Mouse (Mus musculus): ENCODE data around the gene Ercc8.

The Ercc8 gene

DNA sequence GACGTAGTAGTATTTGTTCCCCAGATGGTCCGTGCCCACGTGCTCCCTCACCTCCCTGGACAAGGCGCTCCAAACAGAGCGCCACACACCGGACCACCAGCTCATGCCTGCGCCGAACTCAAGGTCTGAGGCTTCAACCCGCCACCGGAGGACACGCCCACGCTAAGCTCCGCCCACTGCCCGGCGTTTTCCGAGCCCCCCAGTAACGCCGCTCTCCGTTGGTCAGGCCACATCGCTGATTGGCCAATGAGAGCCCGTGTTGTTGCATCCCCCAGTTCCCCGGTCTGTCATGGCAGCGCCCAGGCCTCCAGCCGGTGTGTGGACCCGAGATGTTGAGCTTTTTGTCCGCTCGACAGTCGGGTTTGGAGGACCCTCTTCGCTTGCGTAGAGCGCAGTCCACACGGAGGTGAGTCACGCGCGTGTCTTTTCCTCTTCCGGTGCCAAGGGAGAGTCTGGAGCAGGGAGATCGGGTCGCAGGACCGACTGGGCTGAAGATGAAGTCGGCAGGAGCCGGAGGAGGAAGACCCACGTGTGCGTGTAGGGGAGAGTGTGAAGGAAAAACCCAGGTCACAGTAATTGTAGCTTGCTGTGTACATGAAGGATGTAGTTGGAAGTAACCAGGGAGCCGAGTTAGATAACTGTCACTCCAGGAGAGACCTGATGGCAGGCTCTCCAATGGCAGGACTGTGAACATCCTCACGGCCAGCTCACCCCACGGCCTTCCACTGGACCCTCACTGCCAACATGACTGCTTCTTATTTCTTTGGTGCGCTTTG lies at the start of gene Ercc8, which contains the start of gene Ndufaf2:
Ercc8 (plus strand) TSS at position 267 of the 776 bp plus-strand sequence.
Ndufaf2 (minus strand) TSS at position 159 of the 776 bp plus-strand sequence.
- in situ Hi-C loops (cut with MboI; ENCODE audit: low sequenced_read_pairs): loop anchor here (25.0 kb wide), 1 partner anchor 1054 kb away; no protein-coding TSS in a partner anchor

DNA sequence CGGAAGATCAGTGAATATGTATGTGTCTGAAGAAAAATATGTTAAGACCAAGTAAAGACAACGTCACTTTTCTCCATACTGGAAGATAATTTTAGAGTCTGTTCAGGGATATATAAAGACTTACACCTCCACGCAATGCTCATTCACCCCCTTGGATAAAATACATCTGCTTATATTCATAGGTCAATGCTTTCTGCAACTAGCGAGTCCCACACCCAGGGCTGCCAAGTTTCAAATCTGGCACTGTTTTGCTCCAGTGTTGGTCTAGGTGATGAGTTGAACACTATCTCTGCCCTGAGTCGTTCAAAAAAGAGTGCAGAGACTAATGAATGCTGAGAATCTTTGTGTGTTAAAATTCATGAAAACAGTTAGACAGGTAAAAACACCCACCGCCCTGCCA lies 47.6 kb upstream of the Ercc8 start:
- in situ Hi-C loops (cut with MboI; ENCODE audit: low sequenced_read_pairs): no loop called here

DNA sequence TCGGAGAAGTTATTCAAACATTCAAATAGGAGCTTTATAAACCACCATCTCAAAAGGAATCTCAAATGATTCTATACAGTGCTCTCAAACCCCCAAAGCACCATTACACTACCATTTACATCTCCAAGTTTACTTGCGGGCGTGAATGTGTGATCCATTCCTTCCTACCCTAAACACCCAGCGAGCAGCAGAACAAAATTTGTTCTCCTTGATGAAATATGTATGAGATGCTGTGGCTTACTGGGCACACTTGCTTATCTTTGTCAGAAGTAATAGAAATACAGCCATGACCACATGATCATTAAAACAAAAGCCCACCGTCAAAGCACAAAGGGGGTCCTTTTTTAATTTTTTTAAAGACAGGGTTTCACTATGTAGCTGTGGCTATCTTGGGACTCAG lies 45.0 kb upstream of the Ercc8 start:
- in situ Hi-C loops (cut with MboI; ENCODE audit: low sequenced_read_pairs): no loop called here

DNA sequence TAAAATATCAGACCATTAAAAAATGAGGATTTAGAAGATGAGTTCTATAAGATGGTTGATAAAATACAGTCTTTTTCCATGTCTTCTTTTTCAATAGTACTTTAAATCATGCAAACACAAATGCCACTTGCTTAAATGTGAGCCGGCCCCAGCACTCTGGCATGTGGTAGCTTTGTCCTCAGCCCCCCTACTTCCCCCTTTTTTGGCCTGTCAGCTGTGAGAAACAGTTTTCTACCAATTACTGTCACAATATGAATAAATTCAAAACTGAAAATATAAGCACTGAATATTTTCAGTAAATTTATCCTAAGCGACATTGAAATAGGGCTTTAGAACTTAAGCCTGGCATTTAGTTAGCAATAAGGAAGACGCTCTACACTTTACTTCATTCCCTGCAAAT lies 44.3 kb upstream of the Ercc8 start:
- in situ Hi-C loops (cut with MboI; ENCODE audit: low sequenced_read_pairs): no loop called here

DNA sequence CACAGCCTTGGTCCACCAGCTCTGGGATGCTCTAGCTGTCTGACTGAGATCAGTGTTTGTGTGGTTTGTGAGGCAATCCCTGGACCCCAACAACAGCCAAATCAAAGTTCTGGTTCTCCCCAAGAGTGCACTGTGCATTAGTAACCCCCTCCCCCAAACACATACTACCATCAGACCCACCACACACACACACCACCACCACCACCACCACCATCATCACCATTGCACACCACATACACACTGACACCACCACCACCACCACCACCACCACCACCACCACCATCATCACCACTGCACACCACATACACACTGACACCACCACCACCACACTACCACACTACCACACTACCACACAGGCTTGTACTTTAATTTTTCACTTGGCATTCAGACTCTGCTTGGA lies 40.9 kb upstream of the Ercc8 start:
- in situ Hi-C loops (cut with MboI; ENCODE audit: low sequenced_read_pairs): no loop called here

DNA sequence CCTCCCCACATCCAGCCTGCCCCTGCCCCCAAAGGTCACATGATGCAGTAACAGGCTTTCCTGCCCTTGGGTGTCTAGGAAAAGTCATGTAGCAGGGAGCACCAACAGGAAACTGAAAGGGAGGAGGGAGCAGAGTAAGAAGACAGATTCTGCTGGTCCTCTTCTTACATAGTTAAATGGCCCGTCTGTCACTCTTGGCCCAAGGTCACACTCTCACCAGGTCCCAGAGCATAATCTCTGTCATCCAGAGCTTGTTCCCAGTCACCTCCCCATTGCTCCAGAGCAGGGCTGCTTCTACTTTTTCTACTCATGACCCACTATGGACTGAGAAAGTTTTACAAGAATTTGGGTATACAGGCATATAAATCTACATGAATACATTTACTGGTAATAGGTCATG lies 40.3 kb upstream of the Ercc8 start:
- in situ Hi-C loops (cut with MboI; ENCODE audit: low sequenced_read_pairs): no loop called here

DNA sequence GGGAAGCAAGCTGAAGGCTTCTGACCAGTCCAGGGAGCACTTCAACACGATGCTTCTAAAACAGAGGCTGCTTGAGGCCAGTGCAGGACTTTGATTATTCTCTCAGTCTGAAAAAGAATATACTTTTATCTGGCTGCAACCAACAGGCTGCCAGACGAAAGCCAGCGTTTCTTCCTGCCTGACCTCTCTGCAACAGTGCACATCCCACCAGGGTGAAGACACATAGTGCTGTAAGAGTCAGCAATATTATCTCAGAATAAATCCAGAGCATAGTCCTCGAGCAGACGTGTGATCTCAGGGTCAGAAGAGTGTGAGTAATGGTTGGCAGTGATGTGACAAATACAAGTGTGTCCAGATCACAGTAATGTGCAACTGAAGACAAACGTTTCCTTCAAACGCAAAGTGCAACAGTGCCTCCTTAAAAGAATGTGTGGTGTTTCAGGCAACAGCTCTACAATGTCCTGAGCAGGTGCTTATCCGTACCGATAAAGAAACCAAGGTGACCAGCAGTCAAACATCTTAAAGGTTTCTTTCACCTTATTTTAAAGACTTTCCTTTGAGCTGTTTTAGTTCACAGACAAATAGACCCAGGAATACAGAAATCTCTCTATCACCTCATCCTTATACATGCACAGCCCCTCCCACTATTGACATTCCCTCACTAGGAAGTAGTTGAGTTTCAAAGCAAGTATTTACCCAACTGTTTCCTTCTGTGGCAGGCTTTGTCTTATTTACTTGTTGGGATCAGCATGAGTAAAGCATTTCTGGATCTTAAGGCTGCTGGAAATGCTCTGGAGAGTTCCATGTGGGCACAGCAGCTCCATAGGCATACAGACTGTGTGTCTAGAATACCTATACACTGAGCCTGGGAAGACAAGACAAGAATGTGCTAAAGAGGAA lies 38.9 kb upstream of the Ercc8 start:
- in situ Hi-C loops (cut with MboI; ENCODE audit: low sequenced_read_pairs): no loop called here

DNA sequence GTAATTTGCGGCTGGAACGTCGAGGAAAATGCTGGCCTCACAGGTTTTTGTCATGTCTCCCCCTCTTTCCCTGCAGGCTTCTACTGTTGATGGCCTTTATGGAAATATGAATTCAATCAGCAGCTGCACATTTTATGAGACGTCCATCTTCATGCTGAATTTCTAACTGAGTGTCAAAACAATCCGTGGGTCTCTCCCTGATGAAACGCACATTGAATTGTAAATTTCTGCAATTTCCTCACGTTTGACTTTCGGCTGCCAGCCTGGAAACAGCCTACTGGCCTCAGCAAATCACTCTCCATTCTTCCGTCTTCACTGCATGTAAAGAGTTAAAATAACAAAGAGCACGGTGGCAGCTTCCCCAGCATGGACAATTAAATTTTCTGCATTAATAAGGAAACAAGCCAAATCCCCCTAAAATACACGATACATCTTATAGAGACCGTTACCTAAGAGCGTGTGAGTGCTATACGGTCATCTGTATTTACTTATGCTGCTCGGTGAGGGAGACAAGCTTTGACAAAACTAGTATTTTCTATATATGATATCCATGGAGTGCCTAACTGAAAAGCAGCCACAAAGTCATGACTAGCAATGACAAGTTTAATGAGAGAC lies 35.3 kb upstream of the Ercc8 start:
- in situ Hi-C loops (cut with MboI; ENCODE audit: low sequenced_read_pairs): no loop called here

DNA sequence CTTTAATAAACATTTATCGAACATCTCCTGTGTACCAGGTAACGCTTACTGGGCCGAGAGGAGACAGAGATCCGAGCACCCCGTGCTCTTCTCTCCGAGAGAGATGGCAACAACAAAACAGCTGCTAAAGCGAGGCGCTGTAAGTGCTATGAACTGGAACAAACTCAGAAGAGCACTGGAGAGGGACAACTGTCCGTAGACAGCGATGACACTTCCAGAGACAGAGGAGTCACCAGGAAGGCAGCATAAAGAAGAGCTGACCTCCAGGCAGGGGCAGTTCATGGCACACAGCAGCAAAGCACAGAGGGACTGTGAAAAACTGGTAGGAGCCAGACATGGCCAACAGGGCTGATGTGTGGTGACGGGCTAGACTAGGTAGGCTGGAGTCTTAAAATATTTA lies 34.4 kb upstream of the Ercc8 start:
- in situ Hi-C loops (cut with MboI; ENCODE audit: low sequenced_read_pairs): no loop called here

DNA sequence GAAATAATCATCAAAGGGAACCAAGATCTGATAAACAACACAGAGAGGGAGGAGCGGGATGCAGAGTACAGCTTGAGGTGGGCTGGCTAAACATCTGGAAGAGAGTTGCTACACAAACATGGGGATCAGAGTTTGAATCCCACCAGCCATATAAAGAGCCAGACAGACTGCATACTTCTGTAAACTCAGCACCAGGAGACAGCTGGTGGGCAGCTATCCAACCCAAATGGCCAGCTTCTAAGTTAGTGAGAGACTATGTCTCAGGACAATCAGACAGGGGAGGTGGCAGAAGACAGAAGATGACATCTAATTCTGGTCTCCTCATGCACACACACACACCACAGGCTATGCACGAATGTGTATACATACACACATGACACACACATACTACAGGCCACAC lies 32.3 kb upstream of the Ercc8 start:
- in situ Hi-C loops (cut with MboI; ENCODE audit: low sequenced_read_pairs): loop anchor here (25.0 kb wide), 1 partner anchor 789 kb away; no protein-coding TSS in a partner anchor

DNA sequence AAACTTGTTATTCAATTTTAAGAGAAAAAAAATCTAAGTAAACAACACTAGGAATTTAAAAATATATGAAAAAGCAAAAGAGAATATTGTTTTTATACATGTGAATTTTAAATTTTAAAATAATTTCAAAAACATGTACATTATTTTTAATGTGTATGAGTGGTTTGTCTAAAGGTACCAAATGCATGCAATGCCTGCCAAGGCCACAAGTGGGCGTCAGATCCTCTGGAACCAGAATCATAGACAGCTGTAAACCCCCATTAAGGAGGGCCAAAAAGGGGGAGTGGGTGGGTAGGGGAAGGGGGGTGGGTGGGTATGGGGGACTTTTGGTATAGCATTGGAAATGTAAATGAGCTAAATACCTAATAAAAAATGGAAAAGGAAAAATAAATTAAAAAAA lies 31.4 kb upstream of the Ercc8 start:
- in situ Hi-C loops (cut with MboI; ENCODE audit: low sequenced_read_pairs): loop anchor here (25.0 kb wide), 1 partner anchor 790 kb away; no protein-coding TSS in a partner anchor

DNA sequence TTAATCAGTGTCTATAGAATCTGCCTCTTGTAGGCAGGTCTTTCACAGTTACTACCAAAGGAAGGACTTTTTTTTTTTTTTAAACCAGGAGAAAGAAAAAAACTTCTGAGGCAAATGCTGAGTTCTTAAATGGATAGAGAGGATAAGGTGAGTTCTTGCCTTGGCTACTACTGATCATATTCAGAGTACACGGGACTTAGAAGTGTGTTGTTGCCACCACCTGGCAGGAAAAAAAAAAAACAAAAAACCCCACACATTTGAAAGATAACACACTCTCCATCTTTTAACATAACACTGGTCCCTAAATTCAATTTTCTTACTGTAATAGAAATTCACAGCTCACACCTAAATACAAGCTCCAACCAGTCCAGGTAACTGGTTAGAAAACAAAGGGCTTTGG lies 30.6 kb upstream of the Ercc8 start:
- in situ Hi-C loops (cut with MboI; ENCODE audit: low sequenced_read_pairs): loop anchor here (25.0 kb wide), 1 partner anchor 791 kb away; no protein-coding TSS in a partner anchor

DNA sequence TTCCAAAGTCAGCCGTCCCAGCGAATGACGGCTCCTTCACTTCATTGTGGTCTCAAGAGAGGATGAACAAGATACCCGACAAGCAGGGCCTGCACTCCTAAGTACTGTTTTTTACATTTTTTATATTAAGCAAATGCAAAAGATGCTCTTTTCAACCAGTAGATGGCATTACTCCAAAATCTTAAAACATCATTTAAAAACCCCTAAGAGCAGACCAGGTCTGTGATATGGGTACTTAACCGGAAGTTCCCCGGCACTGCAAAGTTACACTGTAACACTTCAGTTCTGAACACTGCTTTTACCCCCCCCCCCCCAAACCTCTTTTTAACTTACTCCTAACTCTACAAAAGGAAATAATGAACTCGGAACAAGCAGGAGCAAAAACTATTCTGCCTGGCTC lies 29.5 kb upstream of the Ercc8 start:
- in situ Hi-C loops (cut with MboI; ENCODE audit: low sequenced_read_pairs): loop anchor here (25.0 kb wide), 1 partner anchor 792 kb away; no protein-coding TSS in a partner anchor

DNA sequence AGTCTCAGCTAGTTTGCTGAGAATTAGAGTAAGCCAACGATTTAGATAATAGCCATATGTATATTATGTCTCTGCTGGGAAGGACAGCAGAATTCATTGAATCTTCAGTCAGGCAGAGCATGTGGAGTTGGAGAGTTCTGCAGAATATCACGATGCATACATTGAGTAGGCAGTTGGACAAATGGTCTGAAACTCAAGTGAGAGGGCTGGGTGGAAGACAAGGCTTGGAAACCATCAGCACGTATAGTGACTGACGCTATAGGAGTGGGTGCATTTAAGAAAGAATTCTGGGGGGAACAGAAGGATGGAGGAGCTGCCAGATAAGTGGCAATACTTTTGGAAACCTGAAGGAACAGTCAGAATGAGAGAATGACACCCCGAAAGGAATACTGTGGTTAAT lies 27.8 kb upstream of the Ercc8 start:
- in situ Hi-C loops (cut with MboI; ENCODE audit: low sequenced_read_pairs): loop anchor here (25.0 kb wide), 1 partner anchor 793 kb away; no protein-coding TSS in a partner anchor

DNA sequence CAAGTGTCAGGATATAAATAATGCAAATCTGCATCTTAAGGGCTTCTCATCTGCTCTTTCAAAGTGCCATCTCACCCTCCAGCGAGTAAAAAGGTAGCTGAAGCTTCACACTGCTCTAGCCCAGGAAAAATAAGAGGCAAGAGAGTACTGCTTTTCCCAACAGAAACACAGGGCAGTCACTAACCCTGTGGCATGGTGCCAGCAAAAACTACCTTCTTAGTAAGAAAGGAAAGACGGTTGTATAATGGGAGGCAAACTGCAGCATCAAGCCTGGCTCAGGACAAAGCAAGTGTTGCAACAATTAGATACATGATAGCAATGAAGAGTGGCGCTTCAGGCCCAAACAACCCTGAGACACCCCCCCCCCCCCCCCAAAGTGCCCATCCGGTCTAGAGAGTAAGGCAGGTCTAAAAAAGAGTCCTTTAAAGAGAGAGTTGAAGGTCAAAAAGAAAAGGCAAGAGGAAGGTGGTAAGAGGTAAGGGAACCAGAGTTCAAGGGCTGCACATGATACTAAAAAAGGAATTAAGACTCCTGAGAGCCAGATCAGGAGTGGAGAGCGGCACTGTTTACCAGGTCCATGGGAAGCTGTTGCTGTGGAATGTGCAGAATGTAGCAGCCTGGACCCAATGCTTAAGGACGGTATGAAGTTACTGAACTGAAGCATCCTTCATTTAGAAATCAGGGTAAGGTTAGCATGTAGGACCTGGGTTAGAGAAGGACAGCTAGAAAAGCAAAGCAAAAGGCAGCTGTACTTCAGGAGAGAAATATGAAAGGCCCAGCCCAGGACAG lies 26.3 kb upstream of the Ercc8 start:
- in situ Hi-C loops (cut with MboI; ENCODE audit: low sequenced_read_pairs): loop anchor here (25.0 kb wide), 1 partner anchor 795 kb away; no protein-coding TSS in a partner anchor

DNA sequence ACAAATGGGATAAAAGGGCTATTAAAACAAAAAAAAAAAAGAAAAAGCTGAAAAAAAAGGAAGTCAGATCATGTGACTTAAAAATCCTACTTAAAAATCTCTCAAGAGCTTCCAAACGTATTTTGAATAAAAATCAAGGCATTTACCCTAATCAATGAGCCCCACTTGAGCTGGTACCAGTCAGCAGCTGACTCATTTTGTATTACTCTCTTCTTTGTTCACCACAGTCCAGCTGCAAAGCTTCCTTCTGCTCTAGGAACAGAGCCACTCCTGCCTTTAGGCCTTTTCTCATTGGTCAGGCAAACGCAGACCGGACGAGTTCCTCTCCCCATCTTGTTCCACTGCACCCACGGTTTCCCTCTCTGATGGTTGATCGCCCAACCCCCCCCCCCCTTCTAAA lies 22.9 kb upstream of the Ercc8 start:
- in situ Hi-C loops (cut with MboI; ENCODE audit: low sequenced_read_pairs): loop anchor here (25.0 kb wide), 1 partner anchor 798 kb away; no protein-coding TSS in a partner anchor

DNA sequence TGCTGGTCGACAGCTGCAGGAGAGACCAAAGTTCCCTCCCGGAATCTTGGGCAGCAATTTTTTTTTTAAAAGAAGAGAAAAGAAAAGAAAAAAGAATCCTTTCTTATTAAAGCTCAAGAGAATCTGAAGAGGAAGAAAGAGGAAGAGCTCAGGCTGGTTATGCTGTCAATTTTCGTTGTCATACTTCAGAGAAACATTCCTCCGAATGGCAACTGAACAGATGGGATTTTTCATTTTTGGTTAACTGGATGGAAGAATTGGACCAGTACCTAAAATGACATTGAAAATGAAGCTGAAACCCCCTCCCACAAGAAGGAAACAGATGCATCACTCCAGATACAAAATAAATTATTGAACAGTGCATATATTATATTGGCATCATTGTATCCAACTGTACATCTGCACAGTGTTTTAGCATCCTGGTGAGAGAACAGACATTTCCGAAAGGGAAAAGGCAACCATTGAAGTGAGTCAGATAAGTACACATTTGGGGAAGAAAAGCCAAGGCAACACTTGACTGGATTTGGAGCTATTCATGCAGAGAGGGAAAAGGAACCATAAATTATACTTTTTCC lies 20.0 kb upstream of the Ercc8 start:
- in situ Hi-C loops (cut with MboI; ENCODE audit: low sequenced_read_pairs): loop anchor here (25.0 kb wide), 1 partner anchor 801 kb away; no protein-coding TSS in a partner anchor

DNA sequence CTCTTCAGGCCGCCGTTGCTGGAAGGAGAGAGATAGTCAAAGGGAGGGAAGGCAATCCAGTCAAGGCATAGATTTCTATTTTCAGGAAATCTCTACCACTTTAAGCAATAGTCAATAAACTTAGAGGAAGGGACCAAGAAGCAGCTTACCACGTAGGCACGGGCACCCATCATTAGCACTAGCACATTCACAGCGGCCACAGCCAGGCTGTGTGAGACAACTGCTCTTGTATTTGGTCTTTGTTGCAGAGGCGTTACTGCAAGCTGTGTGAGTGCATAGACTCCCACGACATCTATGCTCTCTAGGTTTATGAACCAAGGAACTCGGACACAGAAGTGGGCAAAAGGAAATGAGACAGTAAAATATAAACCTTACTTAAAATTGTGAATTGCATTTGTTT lies 14.4 kb upstream of the Ercc8 start:
- in situ Hi-C loops (cut with MboI; ENCODE audit: low sequenced_read_pairs): loop anchor here (25.0 kb wide), 1 partner anchor 807 kb away; no protein-coding TSS in a partner anchor

DNA sequence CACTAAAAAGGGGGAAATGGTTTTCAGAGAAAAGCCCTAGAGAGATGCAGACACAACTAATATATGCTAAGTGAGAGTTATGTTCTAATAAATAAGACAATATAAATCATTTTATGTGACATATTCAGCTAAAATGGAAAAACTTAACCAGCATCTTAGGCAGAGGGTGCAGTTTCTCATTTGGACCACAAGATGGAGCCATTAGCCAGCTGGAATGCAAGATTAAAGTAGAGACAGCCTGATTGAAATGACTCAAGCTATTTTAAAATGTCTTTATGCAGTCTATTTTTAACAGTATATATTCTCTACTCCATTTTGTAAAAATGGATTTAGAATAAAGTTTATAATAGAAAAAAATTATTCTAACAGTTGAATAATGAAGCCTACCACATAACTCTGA lies 6.7 kb upstream of the Ercc8 start:
- in situ Hi-C loops (cut with MboI; ENCODE audit: low sequenced_read_pairs): loop anchor here (25.0 kb wide), 1 partner anchor 1061 kb away; no protein-coding TSS in a partner anchor
